Mouse (Mus musculus) left cerebral cortex, postnatal 36 days (tissue): ENCODE data around the gene Prmt8. TPM values are rescaled to one million over a fixed set of nuclear protein-coding genes. Genes with fewer than 3 reads are reported as not detected.

Source experiments
- DNase-seq, 2 experiments: peaks; one replicate each; pipeline ENCODE4 v3.0.0; 2021 to 2022; ENCODE audit warnings: low spot score in 2 of 2, mixed read lengths in 1 of 2
- intact Hi-C: fragments of 180-260 bp; cut with DNase I; formaldehyde crosslinking; loops from one replicate; pipeline ENCODE4 v1.15.1; 2025
- microRNA-seq: library from miRNA; unstranded; fragments of <30 nt; microRNA quantifications from one replicate; pipeline ENCODE4 v1.2.0, GENCODE M21; 2022
- total RNA-seq, 2 experiments: library from RNA; stranded (reverse); gene quantifications; 2 replicates each; pipeline ENCODE4 v1.2.3; 2021

The Prmt8 gene
- total RNA-seq, 2 experiments from 2014 or later: 90.8 to 97.3 TPM

DNA sequence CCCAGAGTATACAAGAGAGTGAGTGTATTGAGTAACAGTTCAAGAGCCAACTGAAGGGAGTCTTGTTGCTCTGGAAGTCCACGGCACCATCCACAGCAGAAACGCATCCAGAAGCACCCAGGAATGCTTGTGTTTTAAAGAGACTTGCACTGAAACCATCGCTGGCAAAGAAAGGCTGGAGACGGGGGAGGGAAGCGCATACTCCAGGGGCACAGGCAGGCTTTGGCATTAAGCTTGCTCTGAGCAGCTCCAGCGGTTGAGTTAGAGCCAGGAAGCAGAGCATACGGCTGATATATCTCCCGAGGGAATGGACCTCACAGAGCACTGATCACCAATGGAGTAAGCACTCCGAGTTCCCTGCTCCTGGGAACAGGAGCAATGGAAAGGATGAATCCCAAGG lies 91.0 kb downstream of the Prmt8 start:
- intact Hi-C loops: no loop called here
- no peak for DNase-seq

GRCm38 (mm10) chr6:127676866-127677265 lies 92.4 kb downstream of the Prmt8 start:
- no peak for DNase-seq
- intact Hi-C loops: no loop called here

DNA sequence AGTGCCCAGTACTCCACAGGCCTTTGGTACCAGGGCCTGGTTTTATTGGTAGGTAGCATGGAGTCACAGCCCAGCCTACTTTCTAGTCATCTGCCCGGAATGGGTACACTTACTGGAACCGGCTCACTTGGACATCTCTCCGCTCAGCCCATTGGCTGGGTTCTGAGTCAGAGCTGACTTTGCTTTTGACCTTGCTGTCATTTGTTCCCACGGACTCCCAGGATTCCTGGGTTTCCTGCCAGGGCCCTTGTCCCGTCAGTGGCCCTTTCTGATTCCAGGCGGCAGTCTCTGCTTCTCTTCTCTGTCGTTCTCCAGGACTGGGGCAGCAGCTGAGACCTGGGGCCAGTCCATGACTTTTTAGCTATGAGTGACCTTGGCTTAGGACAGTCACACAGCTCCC lies 97.2 kb downstream of the Prmt8 start:
- intact Hi-C loops: no loop called here
- no peak for DNase-seq

DNA sequence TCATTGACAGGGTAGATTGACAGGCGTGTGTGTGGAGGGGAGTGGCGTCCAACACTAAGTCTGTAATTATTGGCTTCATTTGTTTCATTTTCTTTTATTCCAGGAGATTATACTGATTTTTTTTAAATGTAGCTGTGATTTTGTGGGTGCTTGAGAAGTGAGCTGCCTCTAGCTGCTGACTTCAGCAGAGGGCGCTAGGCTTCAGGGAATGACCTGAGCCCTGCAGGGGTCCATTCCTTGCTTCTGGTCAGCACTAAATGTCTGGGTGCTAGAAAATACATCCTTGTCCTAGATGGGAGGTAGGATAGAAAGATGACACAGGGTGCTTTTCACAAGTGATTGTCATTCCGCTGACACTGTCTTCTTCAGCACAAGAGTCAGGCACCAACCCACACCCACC lies 99.2 kb downstream of the Prmt8 start:
- intact Hi-C loops: no loop called here
- DNase-seq: no peak

DNA sequence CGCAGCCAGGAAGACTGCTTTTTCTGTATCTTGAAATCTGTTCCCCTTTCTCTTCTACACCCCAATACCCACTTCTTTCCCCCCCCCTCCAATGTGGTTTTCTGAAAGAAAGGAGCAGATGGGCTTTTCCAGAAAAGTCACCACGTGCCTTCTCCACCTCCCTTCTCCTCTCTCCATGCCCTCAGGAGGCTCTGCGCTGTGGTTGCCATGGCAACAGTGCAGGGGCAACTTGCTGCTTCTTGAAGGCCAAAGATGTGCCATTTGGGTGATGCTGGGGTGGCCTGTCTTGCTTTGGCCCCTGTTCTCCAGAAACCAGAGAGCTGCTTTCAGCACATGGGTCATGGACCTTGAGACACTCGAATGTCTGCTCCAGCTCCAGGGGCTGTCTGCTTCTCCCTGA lies 100.0 kb downstream of the Prmt8 start:
- intact Hi-C loops: no loop called here
- no peak for DNase-seq

- intact Hi-C loops: loop anchor here (2.0 kb wide), 1 partner anchor 106 kb away; the partner anchor contains the start of gene Prmt8
- peak; percentile 57 to 58 for DNase-seq
Observed at GRCm38 (mm10) chr6:127663263-127663662, 106.0 kb downstream of the Prmt8 start.

DNA sequence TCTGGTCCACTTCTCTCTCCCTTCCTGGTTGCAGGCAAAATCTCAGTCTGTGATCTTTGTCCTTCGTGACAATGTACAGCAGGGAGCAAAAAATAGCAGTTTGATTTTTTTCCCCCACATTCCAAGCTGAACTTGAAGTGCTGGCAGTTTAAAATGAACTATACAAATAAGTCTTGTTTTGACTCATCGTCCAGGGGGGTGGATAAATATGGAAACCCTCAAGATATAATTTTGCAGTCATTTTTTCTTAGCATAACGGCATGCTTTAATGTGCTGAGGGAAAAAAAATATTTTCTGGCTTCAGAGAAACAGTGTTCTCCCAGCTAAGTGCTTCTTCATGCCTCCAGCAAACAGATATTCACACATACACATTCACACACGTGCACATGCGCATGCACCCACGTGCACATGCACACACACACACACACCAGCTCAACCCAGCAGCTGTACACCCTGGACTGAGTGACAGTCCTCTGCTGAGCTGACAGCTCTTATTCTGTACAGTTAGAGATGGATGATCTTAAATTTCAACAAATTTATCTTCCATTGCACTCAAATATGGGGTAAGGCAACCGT lies 107.5 kb downstream of the Prmt8 start:
- intact Hi-C loops: loop anchor here (2.0 kb wide), 1 partner anchor 107 kb away; the partner anchor contains the start of gene Prmt8
- DNase-seq: peak in 1 of 2 experiments; percentile 41

- DNase-seq: no peak
- intact Hi-C loops: no loop called here
Observed at GRCm38 (mm10) chr6:127659966-127660365, 109.3 kb downstream of the Prmt8 start.

GRCm38 (mm10) chr6:127659472-127659871 lies 109.8 kb downstream of the Prmt8 start:
- DNase-seq: no peak
- intact Hi-C loops: no loop called here

DNA sequence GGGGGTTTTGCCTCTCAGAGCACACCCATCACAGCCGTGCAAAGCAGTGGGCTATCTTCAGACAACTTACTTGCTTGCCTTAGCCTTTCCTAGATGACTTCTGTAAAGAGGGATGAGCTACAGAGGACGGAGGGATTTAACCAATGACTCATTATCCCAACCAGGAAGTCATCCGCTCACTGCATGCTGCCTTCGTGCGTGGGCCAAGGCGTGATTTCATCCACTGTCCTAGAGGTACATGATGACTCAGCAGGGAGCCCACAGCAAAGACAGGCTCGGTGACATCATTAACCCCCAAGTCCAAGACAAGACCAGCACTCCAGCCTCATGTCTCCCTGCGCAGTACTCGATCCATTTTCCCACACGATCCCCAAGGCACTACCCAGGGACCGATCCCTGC lies 112.1 kb downstream of the Prmt8 start:
- no peak for DNase-seq
- intact Hi-C loops: no loop called here

- no peak for DNase-seq
- intact Hi-C loops: no loop called here
Observed at GRCm38 (mm10) chr6:127655988-127656387, 113.3 kb downstream of the Prmt8 start.

DNA sequence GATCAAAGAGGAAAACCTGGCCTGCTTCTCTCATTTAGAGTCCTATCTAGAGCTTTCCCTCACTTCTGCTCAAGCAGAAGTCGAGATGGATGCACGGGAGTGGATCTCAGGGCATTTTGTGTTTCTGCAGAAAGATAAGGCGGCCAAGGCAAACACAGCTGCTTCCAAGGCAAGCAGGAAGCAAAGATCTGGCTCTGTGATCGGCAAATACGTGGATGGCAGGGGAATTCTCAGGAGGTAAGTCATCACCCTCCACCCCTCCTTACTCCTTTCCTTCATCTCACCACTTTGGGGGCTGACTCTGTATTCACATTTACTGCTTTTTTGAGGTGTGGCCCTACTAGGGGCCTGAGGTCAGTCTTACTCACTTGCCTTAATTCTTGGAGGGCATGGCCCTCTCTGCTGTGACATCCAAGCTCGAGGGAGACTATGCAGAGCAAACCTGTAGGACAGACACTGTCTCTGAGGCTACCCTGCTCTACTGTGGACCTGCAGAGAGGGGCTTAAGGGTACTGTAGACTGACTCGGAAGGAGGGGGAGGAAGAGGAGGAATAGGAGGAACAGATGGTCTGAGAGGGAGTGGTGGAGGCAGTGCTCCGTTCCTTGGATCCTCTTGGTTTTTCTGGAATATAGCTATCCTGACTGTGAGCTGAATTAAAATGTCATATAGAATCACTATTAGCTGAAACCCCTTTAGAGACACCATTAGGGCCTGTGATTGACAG lies 128.0 kb downstream of the Prmt8 start:
- intact Hi-C loops: no loop called here
- no peak for DNase-seq

Small RNAs within 50 kb of the gene (microRNA-seq; reads per million reads assigned to microRNA genes)
- not detected for gene Mir7233

Other genes starting within 250 kb of the Prmt8 start
- 1 to 10 TPM; 2.7 to 3.4 TPM for gene Cracr2a, start 208.1 kb downstream of the Prmt8 start, total RNA-seq
- 1 to 10 TPM; 6.2 to 7.9 TPM for gene Tspan11, start 118.1 kb upstream of the Prmt8 start, total RNA-seq